Mouse (Mus musculus): Measurements from ENCODE around the gene Tns1. TPM values are rescaled to one million over a fixed set of nuclear protein-coding genes. Genes with fewer than 3 reads are reported as not detected.

Gene Tns1
- polyA plus RNA-seq, 1 experiment from 2014 or later: 16.5 TPM

- Histone ChIP-seq H3K9ac (no peak overlapping the region), H3K27ac (no peak overlapping the region), H3K4me2 (replicated peaks) (no peak overlapping the region), H3K27me3 (replicated peaks) (no peaks in the 10 kb centered on the region), H3K9me3 (no peaks in the 10 kb centered on the region), H3K4me3 (no peak overlapping the region), H3K36me3 (0 out of 2 replicates have a peak, but pooled peaks cover 3% of the 10 kb centered on the region), H3K4me1 (peaks cover 11% of the 10 kb centered on the region; the same call in 1 of the 2 replicates)
- no peak for ATAC-seq (ENCODE audit: low FRiP score, low read depth)
- 88% methylated on average over 20 of the region's 20 CpGs for WGBS
These were observed 170.8 kb downstream of the Tns1 start for GRCm38 (mm10) chr1:73953317-73954014.

GRCm38 (mm10) chr1:73952598-73952997 lies 171.7 kb downstream of the Tns1 start:
- Histone ChIP-seq H3K4me1 (peaks cover 11% of the 10 kb centered on the region; the same call in 1 of the 2 replicates), H3K27me3 (replicated peaks) (no peaks in the 10 kb centered on the region), H3K9ac (no peak overlapping the region), H3K27ac (no peak overlapping the region), H3K4me2 (replicated peaks) (no peak overlapping the region), H3K4me3 (no peak overlapping the region), H3K36me3 (0 out of 2 replicates have a peak, but pooled peaks cover 3% of the 10 kb centered on the region), H3K9me3 (no peaks in the 10 kb centered on the region)
- no peak for ATAC-seq (ENCODE audit: low FRiP score, low read depth)
- 83% methylated on average over 10 of the region's 10 CpGs for WGBS

DNA sequence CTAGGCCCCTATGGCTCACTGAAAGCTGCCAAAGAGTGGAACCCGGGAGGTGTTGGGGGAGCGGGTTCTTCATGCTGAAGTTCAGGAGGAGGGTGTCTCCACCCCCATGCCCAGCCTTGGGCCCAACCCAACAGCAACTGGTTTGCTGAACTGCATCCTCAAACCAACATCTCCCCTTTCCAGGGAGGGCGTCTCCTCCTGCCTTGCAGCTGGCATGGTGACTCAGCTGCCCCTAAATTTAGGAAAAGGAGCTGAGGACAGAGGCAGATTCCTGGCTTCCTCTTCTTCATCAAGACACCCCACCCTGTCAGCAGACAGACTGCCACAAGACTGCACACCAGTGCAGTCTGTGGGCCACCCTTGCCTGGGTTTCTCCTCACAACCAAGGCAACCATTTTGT lies 173.1 kb downstream of the Tns1 start:
- 92% methylated on average over 3 of the region's 3 CpGs for WGBS
- Histone ChIP-seq H3K27ac (no peak overlapping the region), H3K36me3 (peaks cover 3% of the 10 kb centered on the region; the same call in 1 of the 2 replicates), H3K27me3 (replicated peaks) (no peaks in the 10 kb centered on the region), H3K9ac (no peak overlapping the region), H3K4me2 (replicated peaks) (no peak overlapping the region), H3K4me1 (peaks cover 11% of the 10 kb centered on the region; the same call in 1 of the 2 replicates), H3K9me3 (no peaks in the 10 kb centered on the region), H3K4me3 (no peak overlapping the region)
- no peak for ATAC-seq (ENCODE audit: low FRiP score, low read depth)

GRCm38 (mm10) chr1:73948757-73949156 lies 175.5 kb downstream of the Tns1 start:
- no peak overlapping the region for H3K4me2 ChIP-seq (replicated peaks)
- no peak overlapping the region for H3K4me3 ChIP-seq
- H3K36me3 ChIP-seq: peaks cover 3% of the 10 kb centered on the region; the same call in 1 of the 2 replicates
- no peaks in the 10 kb centered on the region for H3K27me3 ChIP-seq (replicated peaks)
- 89% methylated on average over 5 of the region's 5 CpGs for WGBS
- no peak overlapping the region for H3K9ac ChIP-seq
- H3K9me3 ChIP-seq: no peaks in the 10 kb centered on the region
- H3K27ac ChIP-seq: no peak overlapping the region
- ATAC-seq (ENCODE audit: low FRiP score, low read depth): no peak
- H3K4me1 ChIP-seq: no peaks in the 10 kb centered on the region

DNA sequence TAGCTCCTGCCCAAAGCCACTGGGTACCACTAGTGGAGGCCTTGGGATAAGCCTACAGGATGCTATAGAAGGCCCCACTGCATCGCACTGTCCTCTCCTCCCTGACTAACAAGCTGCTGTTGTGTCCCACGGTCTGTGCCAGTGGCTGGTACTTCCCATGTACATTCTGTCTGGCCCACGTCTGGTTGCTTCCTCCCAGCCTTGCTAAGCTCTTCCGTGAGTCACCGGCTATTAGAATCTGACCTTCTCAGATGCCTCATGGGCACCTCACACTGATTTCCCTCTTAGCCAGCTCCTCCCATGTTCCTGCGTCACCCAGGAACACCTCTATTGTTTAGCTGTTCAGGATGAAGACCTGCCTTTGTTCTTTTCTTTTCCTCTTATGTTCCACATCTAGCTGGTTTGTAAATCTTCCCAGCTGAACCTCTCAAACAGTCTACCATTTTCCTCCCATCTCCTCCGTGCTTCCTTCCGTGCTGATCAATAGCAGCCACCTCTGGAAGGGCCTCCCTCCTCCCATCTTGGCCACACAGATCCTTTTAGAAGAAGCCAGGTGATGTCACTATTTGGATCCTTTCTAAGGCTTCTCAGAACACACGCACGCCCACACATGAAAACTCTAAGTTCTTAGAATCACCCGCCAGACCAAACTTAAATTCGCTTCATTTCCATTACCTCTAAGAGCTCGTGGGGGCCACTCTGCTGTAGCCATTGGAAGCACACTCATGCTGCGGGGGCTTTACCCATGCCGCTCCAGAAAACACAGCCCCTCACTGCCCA lies 176.5 kb downstream of the Tns1 start:
- WGBS: 80% methylated on average over 15 of the region's 15 CpGs
- Histone ChIP-seq H3K9ac (no peak overlapping the region), H3K27me3 (replicated peaks) (no peaks in the 10 kb centered on the region), H3K9me3 (no peaks in the 10 kb centered on the region), H3K4me2 (replicated peaks) (no peak overlapping the region), H3K36me3 (no peaks in the 10 kb centered on the region; the same call in 1 of the 2 replicates), H3K4me3 (no peak overlapping the region), H3K27ac (no peak overlapping the region), H3K4me1 (no peaks in the 10 kb centered on the region)
- no peak for ATAC-seq (ENCODE audit: low FRiP score, low read depth)

- no peak overlapping the region for H3K27ac ChIP-seq
- no peak overlapping the region for H3K4me2 ChIP-seq (replicated peaks)
- no peak overlapping the region for H3K4me3 ChIP-seq
- H3K9me3 ChIP-seq: no peaks in the 10 kb centered on the region
- no peaks in the 10 kb centered on the region for H3K4me1 ChIP-seq
- no peak overlapping the region for H3K9ac ChIP-seq
- no peaks in the 10 kb centered on the region for H3K27me3 ChIP-seq (replicated peaks)
- no peaks in the 10 kb centered on the region; the same call in 1 of the 2 replicates for H3K36me3 ChIP-seq
- ATAC-seq (ENCODE audit: low FRiP score, low read depth): no peak
- WGBS: 87% methylated on average over 7 of the region's 7 CpGs
These were observed 177.5 kb downstream of the Tns1 start for GRCm38 (mm10) chr1:73946701-73947100.

- no peak for ATAC-seq (ENCODE audit: low FRiP score, low read depth)
- no peak overlapping the region for H3K9ac ChIP-seq
- no peak overlapping the region for H3K4me3 ChIP-seq
- H3K9me3 ChIP-seq: no peaks in the 10 kb centered on the region
- no peak overlapping the region for H3K27ac ChIP-seq
- H3K36me3 ChIP-seq: no peaks in the 10 kb centered on the region; the same call in 1 of the 2 replicates
- no peaks in the 10 kb centered on the region for H3K4me1 ChIP-seq
- no peaks in the 10 kb centered on the region for H3K27me3 ChIP-seq (replicated peaks)
- WGBS: 57% methylated on average over 3 of the region's 3 CpGs
- no peak overlapping the region for H3K4me2 ChIP-seq (replicated peaks)
These were observed 179.9 kb downstream of the Tns1 start for GRCm38 (mm10) chr1:73944393-73944792.

DNA sequence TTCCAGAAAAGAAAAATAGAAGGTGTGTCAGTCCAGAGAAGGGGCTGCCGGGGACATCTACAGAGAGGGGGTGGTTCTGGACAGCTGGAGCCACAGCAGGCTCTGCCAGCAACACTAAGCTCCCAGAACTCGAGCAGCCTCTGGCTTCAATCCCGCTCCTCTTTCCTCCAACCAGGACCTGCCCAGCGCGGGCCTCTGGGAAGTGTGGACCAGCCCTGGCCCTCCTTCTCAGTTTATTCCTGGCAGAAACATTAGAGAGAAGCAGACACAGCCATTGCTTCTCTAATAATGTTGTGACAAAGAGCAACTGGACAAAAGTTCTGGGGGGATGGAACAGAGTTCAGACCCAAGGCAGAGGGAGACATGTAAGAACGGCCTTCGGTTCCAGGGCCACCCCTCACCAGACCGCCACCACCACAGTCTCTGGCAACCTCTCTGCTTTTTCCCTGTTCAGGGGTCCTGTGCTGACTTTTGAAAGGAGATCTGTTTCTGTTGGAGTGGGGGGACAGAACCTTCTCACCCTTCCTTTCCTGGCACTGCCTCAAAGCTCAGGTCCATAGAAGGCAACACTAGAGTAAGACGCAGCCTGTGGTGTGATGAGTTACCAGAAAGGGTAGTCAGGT lies 180.5 kb downstream of the Tns1 start:
- 87% methylated on average over 9 of the region's 9 CpGs for WGBS
- no peaks in the 10 kb centered on the region for H3K27me3 ChIP-seq (replicated peaks)
- no peak for ATAC-seq (ENCODE audit: low FRiP score, low read depth)
- H3K4me2 ChIP-seq (replicated peaks): no peak overlapping the region
- no peak overlapping the region for H3K4me3 ChIP-seq
- no peak overlapping the region for H3K27ac ChIP-seq
- no peaks in the 10 kb centered on the region for H3K4me1 ChIP-seq
- H3K9ac ChIP-seq: no peak overlapping the region
- no peaks in the 10 kb centered on the region; the same call in 1 of the 2 replicates for H3K36me3 ChIP-seq
- H3K9me3 ChIP-seq: no peaks in the 10 kb centered on the region

GRCm38 (mm10) chr1:73943255-73943654 lies 181.0 kb downstream of the Tns1 start:
- ATAC-seq (ENCODE audit: low FRiP score, low read depth): no peak
- no peaks in the 10 kb centered on the region; the same call in 1 of the 2 replicates for H3K36me3 ChIP-seq
- H3K4me1 ChIP-seq: no peaks in the 10 kb centered on the region
- H3K4me2 ChIP-seq (replicated peaks): no peak overlapping the region
- no peaks in the 10 kb centered on the region for H3K27me3 ChIP-seq (replicated peaks)
- no peak overlapping the region for H3K9ac ChIP-seq
- no peaks in the 10 kb centered on the region for H3K9me3 ChIP-seq
- no peak overlapping the region for H3K4me3 ChIP-seq
- 92% methylated on average over 5 of the region's 5 CpGs for WGBS
- no peak overlapping the region for H3K27ac ChIP-seq

GRCm38 (mm10) chr1:73942243-73942642 lies 182.0 kb downstream of the Tns1 start:
- H3K36me3 ChIP-seq: no peaks in the 10 kb centered on the region; the same call in 1 of the 2 replicates
- H3K27me3 ChIP-seq (replicated peaks): no peaks in the 10 kb centered on the region
- H3K9ac ChIP-seq: no peak overlapping the region
- no peak for ATAC-seq (ENCODE audit: low FRiP score, low read depth)
- H3K9me3 ChIP-seq: no peaks in the 10 kb centered on the region
- no peaks in the 10 kb centered on the region for H3K4me1 ChIP-seq
- H3K27ac ChIP-seq: no peak overlapping the region
- no peak overlapping the region for H3K4me3 ChIP-seq
- H3K4me2 ChIP-seq (replicated peaks): no peak overlapping the region
- WGBS: 57% methylated on average over 2 of the region's 2 CpGs

DNA sequence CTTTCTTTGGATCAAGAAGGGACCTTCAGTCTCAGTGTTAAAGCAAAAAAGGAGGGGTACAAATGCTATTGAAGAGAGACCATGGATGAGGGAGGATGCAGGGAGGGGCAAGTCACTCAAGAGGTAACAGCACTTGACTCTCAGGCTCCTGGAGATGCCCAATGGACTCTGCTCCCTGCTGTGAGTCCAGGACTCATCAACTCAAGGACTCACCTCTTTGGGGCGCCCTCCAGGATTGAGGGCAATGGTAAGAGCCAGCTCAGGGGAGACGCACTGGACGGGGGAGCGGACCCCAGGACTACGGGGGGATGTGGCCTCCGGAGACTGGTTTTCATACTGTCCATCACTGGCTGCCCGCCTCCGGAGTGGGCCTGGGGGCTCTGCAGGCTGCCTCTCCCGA lies 182.6 kb downstream of the Tns1 start:
- Histone ChIP-seq H3K4me2 (replicated peaks) (no peak overlapping the region), H3K36me3 (no peaks in the 10 kb centered on the region; the same call in 1 of the 2 replicates), H3K9ac (no peak overlapping the region), H3K9me3 (no peaks in the 10 kb centered on the region), H3K27me3 (replicated peaks) (no peaks in the 10 kb centered on the region), H3K4me3 (no peak overlapping the region), H3K4me1 (no peaks in the 10 kb centered on the region), H3K27ac (no peak overlapping the region)
- WGBS: 79% methylated on average over 9 of the region's 9 CpGs
- ATAC-seq (ENCODE audit: low FRiP score, low read depth): no peak

Measured in neural tube, embryonic 12.5 days (tissue).